Mouse (Mus musculus): ENCODE measurements around the gene Neurl4. TPM values are rescaled to one million over a fixed set of nuclear protein-coding genes. Genes with fewer than 3 reads are reported as not detected.

Gene Neurl4
- polyA plus RNA-seq, 2 experiments = 2.5 to 20.5 TPM

GRCm38 (mm10) chr11:69936714-69937347 lies 36.0 kb downstream of the Neurl4 start:
- Histone ChIP-seq H3K9ac (replicated peaks) (no peak overlapping the region), H3K4me2 (ENCODE audit: low read depth) (no peak overlapping the region), H3K27ac (no peak overlapping the region), H3K4me3 (ENCODE audit: insufficient read depth in 1 of 2, low read depth in 2 of 2, low read length in 2 of 2) (no peak overlapping the region), H3K36me3 (replicated peaks; ENCODE audit: control insufficient read depth, insufficient read depth, low read depth) (no peaks in the 10 kb centered on the region), H3K9me3 (ENCODE audit: control insufficient read depth, low read length) (no peaks in the 10 kb centered on the region), H3K27me3 (ENCODE audit: control insufficient read depth, insufficient read depth, low read length) (peaks cover 53% of the 10 kb centered on the region), H3K4me1 (replicated peaks; ENCODE audit: control insufficient read depth in 2 of 2, insufficient read depth in 2 of 2, low read length in 1 of 2) (peaks cover 10 to 12% of the 10 kb centered on the region in 2 experiments)
- no peak for DNase-seq (ENCODE audit: low read depth in 3 of 3, low spot score in 3 of 3)
- TF ChIP-seq CTCF (IDR thresholded peaks at IDR 0.05; ENCODE audit: low read depth) = no peak
- TF ChIP-seq EP300 (IDR thresholded peaks at IDR 0.05; ENCODE audit: low read depth) = no peak
- 51% methylated on average over 9 of the region's 9 CpGs for WGBS (ENCODE audit: insufficient replicate concordance)
- no peak for ATAC-seq (ENCODE audit: insufficient read depth)

GRCm38 (mm10) chr11:69937385-69937784 lies 36.5 kb downstream of the Neurl4 start:
- no peak overlapping the region for H3K27ac ChIP-seq
- H3K9me3 ChIP-seq (ENCODE audit: control insufficient read depth, low read length) = no peaks in the 10 kb centered on the region
- DNase-seq (ENCODE audit: low read depth in 3 of 3, low spot score in 3 of 3) (no peak), ATAC-seq (ENCODE audit: insufficient read depth) (no peak)
- no peak overlapping the region for H3K4me2 ChIP-seq (ENCODE audit: low read depth)
- WGBS (ENCODE audit: insufficient replicate concordance) = 33% methylated on average over 4 of the region's 4 CpGs
- no peak for TF ChIP-seq EP300 (IDR thresholded peaks at IDR 0.05; ENCODE audit: low read depth)
- no peak for TF ChIP-seq CTCF (IDR thresholded peaks at IDR 0.05; ENCODE audit: low read depth)
- no peaks in the 10 kb centered on the region for H3K36me3 ChIP-seq (replicated peaks; ENCODE audit: control insufficient read depth, insufficient read depth, low read depth)
- H3K27me3 ChIP-seq (ENCODE audit: control insufficient read depth, insufficient read depth, low read length) = peaks cover 53% of the 10 kb centered on the region
- H3K4me3 ChIP-seq (ENCODE audit: insufficient read depth in 1 of 2, low read depth in 2 of 2, low read length in 2 of 2) = no peak overlapping the region
- H3K9ac ChIP-seq (replicated peaks) = no peak overlapping the region
- peaks cover 10 to 12% of the 10 kb centered on the region in 2 experiments for H3K4me1 ChIP-seq (replicated peaks; ENCODE audit: control insufficient read depth in 2 of 2, insufficient read depth in 2 of 2, low read length in 1 of 2)

- Histone ChIP-seq H3K4me3 (ENCODE audit: insufficient read depth in 1 of 2, low read depth in 2 of 2, low read length in 2 of 2) (no peak overlapping the region), H3K4me2 (ENCODE audit: low read depth) (no peak overlapping the region), H3K9me3 (ENCODE audit: control insufficient read depth, low read length) (no peaks in the 10 kb centered on the region), H3K36me3 (replicated peaks; ENCODE audit: control insufficient read depth, insufficient read depth, low read depth) (no peaks in the 10 kb centered on the region; the same call in 1 of the 2 replicates), H3K27me3 (ENCODE audit: control insufficient read depth, insufficient read depth, low read length) (peaks cover 53% of the 10 kb centered on the region), H3K27ac (no peak overlapping the region), H3K4me1 (replicated peaks; ENCODE audit: control insufficient read depth in 2 of 2, insufficient read depth in 2 of 2, low read length in 1 of 2) (peaks cover 10 to 12% of the 10 kb centered on the region in 2 experiments), H3K9ac (replicated peaks) (no peak overlapping the region)
- DNase-seq (ENCODE audit: low read depth in 3 of 3, low spot score in 3 of 3) (no peak), ATAC-seq (ENCODE audit: insufficient read depth) (no peak)
- 57% methylated on average over 5 of the region's 5 CpGs for WGBS (ENCODE audit: insufficient replicate concordance)
- TF ChIP-seq CTCF (IDR thresholded peaks at IDR 0.05; ENCODE audit: low read depth) (no peak), EP300 (IDR thresholded peaks at IDR 0.05; ENCODE audit: low read depth) (no peak)
Observed at GRCm38 (mm10) chr11:69937834-69938233, 37.0 kb downstream of the Neurl4 start.

GRCm38 (mm10) chr11:69938401-69938979 lies 37.6 kb downstream of the Neurl4 start:
- Histone ChIP-seq H3K4me1 (replicated peaks; ENCODE audit: control insufficient read depth in 2 of 2, insufficient read depth in 2 of 2, low read length in 1 of 2) (peaks cover 10 to 12% of the 10 kb centered on the region in 2 experiments), H3K27me3 (ENCODE audit: control insufficient read depth, insufficient read depth, low read length) (peaks cover 53% of the 10 kb centered on the region), H3K27ac (no peak overlapping the region), H3K9ac (replicated peaks) (no peak overlapping the region), H3K9me3 (ENCODE audit: control insufficient read depth, low read length) (no peaks in the 10 kb centered on the region), H3K36me3 (replicated peaks; ENCODE audit: control insufficient read depth, insufficient read depth, low read depth) (no peaks in the 10 kb centered on the region; the same call in 1 of the 2 replicates), H3K4me2 (ENCODE audit: low read depth) (no peak overlapping the region), H3K4me3 (ENCODE audit: insufficient read depth in 1 of 2, low read depth in 2 of 2, low read length in 2 of 2) (no peak overlapping the region)
- ATAC-seq (ENCODE audit: insufficient read depth) (no peak), DNase-seq (ENCODE audit: low read depth in 3 of 3, low spot score in 3 of 3) (no peak)
- 36% methylated on average over 9 of the region's 9 CpGs for WGBS (ENCODE audit: insufficient replicate concordance)
- TF ChIP-seq EP300 (IDR thresholded peaks at IDR 0.05; ENCODE audit: low read depth) = no peak
- TF ChIP-seq CTCF (IDR thresholded peaks at IDR 0.05; ENCODE audit: low read depth) = no peak

GRCm38 (mm10) chr11:69939181-69939580 lies 38.3 kb downstream of the Neurl4 start:
- Histone ChIP-seq H3K9ac (replicated peaks) (no peak overlapping the region), H3K27me3 (ENCODE audit: control insufficient read depth, insufficient read depth, low read length) (peaks cover 53% of the 10 kb centered on the region), H3K4me3 (ENCODE audit: insufficient read depth in 1 of 2, low read depth in 2 of 2, low read length in 2 of 2) (no peak overlapping the region), H3K9me3 (ENCODE audit: control insufficient read depth, low read length) (no peaks in the 10 kb centered on the region), H3K36me3 (replicated peaks; ENCODE audit: control insufficient read depth, insufficient read depth, low read depth) (peaks cover 5% of the 10 kb centered on the region), H3K4me1 (replicated peaks; ENCODE audit: control insufficient read depth in 2 of 2, insufficient read depth in 2 of 2, low read length in 1 of 2) (peaks cover 10 to 12% of the 10 kb centered on the region in 2 experiments), H3K27ac (no peak overlapping the region), H3K4me2 (ENCODE audit: low read depth) (no peak overlapping the region)
- DNase-seq (ENCODE audit: low read depth in 3 of 3, low spot score in 3 of 3) (no peak), ATAC-seq (ENCODE audit: insufficient read depth) (no peak)
- WGBS (ENCODE audit: insufficient replicate concordance) = 51% methylated on average over 5 of the region's 5 CpGs
- TF ChIP-seq EP300 (IDR thresholded peaks at IDR 0.05; ENCODE audit: low read depth) (no peak), CTCF (IDR thresholded peaks at IDR 0.05; ENCODE audit: low read depth) (no peak)

Measured in liver, embryonic 14.5 days (tissue).